Mouse (Mus musculus) urinary bladder, postnatal 25 days (tissue): ENCODE measurements around the gene Herc1.

ENCODE experiments used
- DNase-seq: peaks from one replicate; pipeline ENCODE4 v3.0.0; 2022; ENCODE audit warnings: low spot score

The Herc1 gene

GRCm38 (mm10) chr9:66521595-66521994 is 171.3 kb downstream of the Herc1 start:
- DNase-seq, result no peak

- no peak for DNase-seq
Observed at GRCm38 (mm10) chr9:66542785-66543184, 192.5 kb downstream of the Herc1 start.
